Mouse (Mus musculus) ES-E14 (cell line): Measurements from ENCODE around the gene Mcm3ap.

ENCODE experiments used
- CHD2 ChIP-seq: IDR thresholded peaks from 2 replicates; pipeline ENCODE4 v1.6.1; 2014; ENCODE audit warnings: mild to moderate bottlenecking, low read depth, low read length, inconsistent platforms
- HCFC1 ChIP-seq: IDR thresholded peaks from 2 replicates; pipeline ENCODE4 v1.6.1; 2012; ENCODE audit warnings: low read length, inconsistent platforms, borderline replicate concordance; ENCODE audit not compliant: insufficient read depth

DNA sequence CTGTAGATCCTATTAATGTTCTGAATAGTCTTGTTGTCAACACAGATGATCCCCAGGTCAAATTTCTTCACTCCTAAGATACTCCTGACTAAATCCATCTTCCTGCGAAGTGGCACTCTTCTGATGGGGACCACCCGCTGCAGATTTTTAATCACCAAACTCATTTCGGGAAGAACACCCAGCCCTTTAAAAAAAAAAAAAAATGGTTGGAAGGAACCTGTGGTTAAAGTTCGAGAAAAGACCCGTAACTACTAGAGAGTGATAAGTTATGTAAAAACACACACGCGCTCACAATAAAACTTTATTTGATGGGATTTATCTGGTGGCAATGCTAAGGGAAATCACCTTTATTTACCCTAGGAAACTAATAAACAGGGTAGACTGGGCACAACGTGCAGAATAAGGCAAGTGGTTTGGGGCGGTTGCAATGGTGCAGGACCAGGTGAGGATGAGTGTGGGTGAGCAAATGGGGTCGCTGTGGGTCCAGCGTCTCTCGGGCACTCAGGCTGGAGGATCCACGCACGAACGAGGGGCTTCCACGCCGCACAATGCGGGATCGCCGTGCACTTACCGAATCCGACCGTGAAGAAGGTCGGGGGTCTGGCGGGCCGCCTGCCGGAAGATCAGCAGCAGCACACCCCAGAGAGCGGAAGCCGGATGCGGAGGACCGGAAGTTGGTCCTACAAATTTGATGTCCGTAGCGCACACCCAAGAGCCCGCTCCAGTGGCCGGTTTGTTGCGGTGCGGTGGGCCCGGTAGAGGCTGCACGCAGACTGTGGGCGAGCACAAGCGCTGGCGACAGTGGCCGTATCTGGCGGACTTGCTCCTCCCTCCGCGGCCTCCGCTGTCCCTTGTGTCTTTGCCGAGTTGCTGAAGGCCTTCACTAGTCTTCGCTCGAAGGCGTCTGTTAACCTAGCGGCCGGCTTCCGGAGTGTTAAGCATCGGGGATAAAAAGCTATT is at the start of gene Mcm3ap, which contains the start of gene Ybey:
- peak; percentile 81; the same call in 1 of the 2 replicates for TF ChIP-seq HCFC1
- TF ChIP-seq CHD2: 0 out of 2 replicates have a peak, but pooled peaks have one; percentile 16
